Mouse (Mus musculus): ENCODE data around the gene Sgms2.

DNA sequence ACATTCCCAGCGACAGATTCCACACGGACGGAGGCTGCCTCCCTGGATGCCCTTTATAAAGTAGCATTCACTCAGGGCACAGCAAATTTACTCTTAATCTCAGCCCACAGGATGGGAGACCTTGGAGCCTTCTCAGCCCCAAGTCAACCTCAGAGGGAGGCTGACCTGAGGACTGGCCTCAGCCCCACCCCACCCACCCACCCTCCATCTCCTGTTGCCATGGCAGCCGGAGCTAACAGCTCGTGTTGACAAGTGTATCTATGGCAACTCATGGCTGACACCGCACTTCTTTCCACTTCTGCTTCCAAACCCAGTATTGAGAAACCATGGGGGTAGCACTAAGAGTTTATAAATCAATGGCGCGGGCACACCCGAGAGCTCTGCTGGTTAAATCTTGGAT is 20.4 kb downstream of the Sgms2 start:
- TF ChIP-seq CTCF (IDR thresholded peaks at IDR 0.05; ENCODE audit: extremely low read depth, insufficient read depth, insufficient read length, insufficient replicate concordance) (no peak), POLR2A (IDR thresholded peaks at IDR 0.05; ENCODE audit: low read depth, low read length) (no peak)

Measured in spleen, adult 2 months (tissue).